Mouse (Mus musculus) embryonic fibroblast, embryonic 13.5 days (primary cell): ENCODE measurements at regions not wholly inside any gene's neighbourhood (a gene's known extent, or its start where the extent isn't known, plus 50 kb on each side); places are given as distances from the start of the nearest gene placed in this dataset.
A peak's percentile ranks its signal among the peaks of the same experiment; 100 is the strongest.

Experiments
- H3K27ac ChIP-seq: 2 replicates; pipeline ENCODE4 v1.5.1; 2012; ENCODE audit warnings: low read length, control low read depth, inconsistent platforms; ENCODE audit not compliant: insufficient read depth
- H3K4me1 ChIP-seq: 2 replicates; pipeline ENCODE4 v1.6.1; 2011; ENCODE audit warnings: low read length; ENCODE audit not compliant: control insufficient read depth, insufficient read depth
- H3K4me3 ChIP-seq: 2 replicates; pipeline ENCODE4 v1.5.1; 2011; ENCODE audit warnings: mild to moderate bottlenecking, control low read depth, low read length; ENCODE audit not compliant: insufficient read depth
- CTCF ChIP-seq: IDR thresholded peaks from 2 replicates; pipeline ENCODE4 v1.5.1; 2011; ENCODE audit warnings: mild to moderate bottlenecking, control low read depth, low read length, moderate library complexity, borderline replicate concordance; ENCODE audit not compliant: insufficient read depth
- POLR2A ChIP-seq: IDR thresholded peaks from 2 replicates; pipeline ENCODE4 v1.6.1; 2011; ENCODE audit warnings: low read depth, mild to moderate bottlenecking, control low read depth, low read length, moderate library complexity

DNA sequence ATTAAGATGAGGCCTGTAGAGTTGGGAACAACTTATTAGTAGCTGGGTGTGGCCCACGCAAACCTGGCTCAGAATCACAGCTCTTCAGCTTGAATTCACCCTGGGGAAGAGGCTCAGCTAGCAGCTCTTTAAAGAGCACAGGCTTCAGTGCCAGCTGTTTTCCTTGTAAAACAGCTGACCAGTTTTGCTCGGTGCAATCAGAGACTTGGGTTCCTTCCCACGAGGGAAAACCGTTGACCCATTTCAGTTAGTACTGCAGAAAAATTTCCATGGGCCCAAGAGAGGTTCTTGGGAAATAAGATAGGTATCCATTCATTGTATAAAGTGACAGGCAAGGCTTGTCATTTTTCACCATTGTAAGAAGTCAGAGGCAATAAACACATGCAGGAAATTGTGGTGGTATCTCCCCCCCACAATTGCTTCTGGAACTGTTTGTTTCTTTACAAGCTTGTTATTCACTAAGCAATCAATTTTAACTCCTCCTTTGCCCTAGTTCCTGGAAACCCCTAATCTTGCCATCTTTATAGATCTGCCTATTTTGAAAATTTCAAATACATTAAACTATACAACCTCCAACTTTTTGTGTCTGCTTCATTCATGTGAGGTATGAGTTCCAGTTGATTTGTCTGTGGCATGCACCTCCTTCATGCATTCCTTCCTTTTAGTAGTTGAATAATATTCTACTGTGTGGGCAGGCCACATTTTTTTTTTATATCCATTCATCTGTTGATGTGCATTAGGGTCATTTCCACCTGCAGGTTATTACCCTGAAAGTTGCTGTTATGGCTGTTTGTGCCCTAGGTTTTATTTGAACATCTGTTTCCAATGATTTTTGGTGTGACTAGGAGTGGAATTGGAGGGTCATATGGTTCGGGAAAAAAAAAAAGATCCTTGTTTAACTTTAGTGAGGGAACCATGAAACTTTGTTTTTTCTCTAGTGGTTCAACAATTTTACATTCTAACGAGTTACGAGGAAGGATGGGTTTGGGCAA is 205.8 kb downstream of the Btg1 start:
- Histone ChIP-seq H3K4me1 (no peaks in the 10 kb centered on the region), H3K27ac (0 out of 2 replicates have a peak overlapping the region, but pooled peaks have one; percentile 6), H3K4me3 (no peak overlapping the region)
- TF ChIP-seq CTCF (no peak), POLR2A (no peak)

DNA sequence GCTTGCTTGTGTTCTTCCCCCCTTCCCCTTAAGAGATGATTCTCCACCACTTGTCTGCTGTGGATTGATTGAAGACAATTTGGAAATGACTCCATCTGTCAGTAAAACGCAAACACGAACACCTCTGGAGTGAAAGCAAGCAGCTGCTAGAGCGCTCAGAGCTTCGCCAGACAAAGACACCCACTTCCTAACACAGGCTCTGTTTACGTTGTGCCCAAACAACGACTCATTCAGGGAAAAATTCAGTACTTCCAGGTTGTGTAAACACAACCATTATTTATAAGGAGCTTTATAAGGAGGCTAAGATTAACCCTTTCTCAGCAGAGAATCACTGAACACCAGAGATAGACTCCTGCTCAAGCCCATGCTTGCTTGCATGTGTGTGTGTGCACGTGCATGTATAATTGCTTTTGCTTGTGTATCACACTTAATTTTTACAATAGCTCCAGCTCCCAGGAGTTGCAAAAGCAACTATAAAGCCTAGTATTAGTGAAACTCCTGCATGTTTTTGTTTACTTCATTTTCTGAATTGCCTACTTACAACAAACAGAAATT is 209.5 kb downstream of the Btg1 start:
- TF ChIP-seq CTCF (no peak), POLR2A (no peak)
- no peak overlapping the region for H3K27ac ChIP-seq

DNA sequence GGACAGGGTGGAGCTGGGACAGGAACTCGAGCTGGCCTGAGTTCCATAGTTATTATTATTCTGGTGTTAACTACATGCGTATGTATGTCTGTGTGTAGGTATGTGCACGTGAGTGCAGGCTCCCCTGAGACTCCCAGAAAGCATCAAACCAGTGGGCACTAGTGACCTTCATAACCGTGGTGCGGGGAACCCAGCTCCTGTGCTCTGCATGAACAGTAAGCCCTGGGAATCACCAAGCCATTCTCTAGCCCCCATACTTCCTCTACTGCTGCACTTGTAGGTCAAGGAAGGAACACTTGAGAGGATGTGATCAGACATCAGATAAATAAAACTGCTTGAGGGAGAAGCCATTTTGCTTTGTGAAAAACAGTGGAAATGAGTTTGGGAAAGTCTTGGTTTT is 211.2 kb downstream of the Btg1 start:
- H3K27ac ChIP-seq = no peak overlapping the region
- peaks cover 3% of the 10 kb centered on the region; the same call in 1 of the 2 replicates for H3K4me1 ChIP-seq
- TF ChIP-seq CTCF (no peak), POLR2A (no peak)
- no peak overlapping the region for H3K4me3 ChIP-seq

More for the DNA sequence above, 209.5 kb downstream of the Btg1 start:
- Histone ChIP-seq H3K4me3 (no peak overlapping the region), H3K4me1 (peaks cover 3% of the 10 kb centered on the region; the same call in 1 of the 2 replicates)

DNA sequence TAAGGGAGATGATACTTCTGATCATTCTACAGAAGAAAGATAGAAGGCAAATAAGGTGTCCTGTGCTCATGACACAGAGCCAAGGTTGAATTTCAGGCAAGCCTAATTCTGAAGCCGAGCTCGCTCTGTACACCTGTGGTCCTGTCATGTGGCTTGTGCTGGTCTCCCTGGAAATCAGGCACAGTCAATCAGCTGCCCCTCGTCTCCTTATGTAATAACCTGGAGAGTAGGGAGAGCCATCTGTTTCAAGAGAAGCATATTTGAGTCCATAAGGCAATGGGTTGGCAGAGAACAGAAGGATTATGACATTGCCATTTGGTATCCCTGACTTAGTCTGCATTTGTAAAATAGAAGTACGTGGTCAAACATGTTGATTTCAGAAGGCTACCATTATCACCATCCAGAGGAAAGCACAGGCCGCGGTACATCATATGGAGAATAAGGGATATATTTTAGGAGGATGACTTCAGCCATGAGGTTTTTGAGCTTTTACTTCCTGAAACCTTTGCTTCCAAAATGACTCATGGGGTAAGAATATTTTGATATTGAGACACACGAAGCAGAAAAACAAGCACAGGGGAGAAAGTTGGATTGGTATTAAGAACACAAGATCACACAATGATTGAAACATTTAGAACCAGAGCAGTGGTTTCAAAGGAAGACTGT is 211.9 kb downstream of the Btg1 start:
- Histone ChIP-seq H3K4me1 (peaks cover 3% of the 10 kb centered on the region; the same call in 1 of the 2 replicates), H3K27ac (peak overlapping the region; percentile 90), H3K4me3 (no peak overlapping the region)
- no peak for TF ChIP-seq CTCF
- no peak for TF ChIP-seq POLR2A

GRCm38 (mm10) chr10:96831071-96831470 is 214.3 kb downstream of the Btg1 start:
- Histone ChIP-seq H3K4me3 (no peak overlapping the region), H3K4me1 (peaks cover 3% of the 10 kb centered on the region; the same call in 1 of the 2 replicates), H3K27ac (no peak overlapping the region)
- TF ChIP-seq POLR2A (no peak), CTCF (no peak)

DNA sequence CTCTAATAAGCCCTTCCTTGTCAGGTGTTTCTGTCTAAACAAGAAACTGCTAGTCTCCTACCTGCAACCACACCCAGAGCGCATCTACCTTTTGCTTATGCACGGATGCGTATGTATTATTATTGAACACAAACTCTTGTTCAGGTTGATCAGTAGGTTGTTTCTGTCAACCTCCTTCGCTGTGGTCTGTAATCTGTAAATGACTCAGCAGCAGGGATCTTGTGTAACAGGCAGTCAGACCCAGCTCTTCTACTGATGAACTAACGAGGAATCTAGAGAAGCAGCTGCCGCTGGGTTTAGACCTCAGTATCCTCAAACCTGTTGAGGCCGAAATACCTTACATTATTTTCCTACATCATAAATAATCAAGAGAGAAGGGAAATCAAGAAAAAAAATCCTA is 220.4 kb downstream of the Btg1 start:
- H3K4me1 ChIP-seq = no peaks in the 10 kb centered on the region
- H3K27ac ChIP-seq = no peak overlapping the region
- TF ChIP-seq POLR2A (no peak), CTCF (no peak)
- H3K4me3 ChIP-seq = no peak overlapping the region

- no peaks in the 10 kb centered on the region for H3K4me1 ChIP-seq
- no peak overlapping the region for H3K4me3 ChIP-seq
- H3K27ac ChIP-seq = no peak overlapping the region
- TF ChIP-seq POLR2A (no peak), CTCF (no peak)
These were observed 224.3 kb downstream of the Btg1 start for GRCm38 (mm10) chr10:96841128-96841527.

GRCm38 (mm10) chr10:96841956-96842355 is 225.2 kb downstream of the Btg1 start:
- TF ChIP-seq CTCF (no peak), POLR2A (no peak)

DNA sequence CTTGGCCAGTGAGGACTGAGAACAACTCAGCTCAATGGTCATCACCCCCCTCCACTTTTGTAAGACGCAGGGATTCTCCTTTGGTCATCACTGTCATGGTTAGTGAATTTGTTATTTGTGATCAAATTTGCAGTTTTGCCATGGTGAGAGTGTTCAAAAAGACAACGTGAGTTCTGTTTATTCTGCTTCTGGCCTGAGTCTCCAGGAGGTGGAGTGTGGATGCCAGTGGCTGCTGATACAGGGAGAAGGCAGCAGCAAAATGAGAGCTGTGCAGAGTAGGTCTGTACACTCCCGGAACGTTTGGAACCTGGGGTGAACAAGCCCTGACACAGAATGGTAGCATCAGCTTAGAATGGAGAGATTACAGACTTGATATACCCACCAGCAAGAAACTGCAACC is 229.1 kb downstream of the Btg1 start:
- TF ChIP-seq CTCF (no peak), POLR2A (no peak)
- H3K4me1 ChIP-seq = no peaks in the 10 kb centered on the region
- H3K27ac ChIP-seq = no peak overlapping the region
- H3K4me3 ChIP-seq = no peak overlapping the region

More at GRCm38 (mm10) chr10:96841956-96842355, 225.2 kb downstream of the Btg1 start:
- Histone ChIP-seq H3K27ac (no peak overlapping the region), H3K4me3 (no peak overlapping the region), H3K4me1 (no peaks in the 10 kb centered on the region)
